Mouse (Mus musculus): Measurements from ENCODE around the gene Aox4.

DNA sequence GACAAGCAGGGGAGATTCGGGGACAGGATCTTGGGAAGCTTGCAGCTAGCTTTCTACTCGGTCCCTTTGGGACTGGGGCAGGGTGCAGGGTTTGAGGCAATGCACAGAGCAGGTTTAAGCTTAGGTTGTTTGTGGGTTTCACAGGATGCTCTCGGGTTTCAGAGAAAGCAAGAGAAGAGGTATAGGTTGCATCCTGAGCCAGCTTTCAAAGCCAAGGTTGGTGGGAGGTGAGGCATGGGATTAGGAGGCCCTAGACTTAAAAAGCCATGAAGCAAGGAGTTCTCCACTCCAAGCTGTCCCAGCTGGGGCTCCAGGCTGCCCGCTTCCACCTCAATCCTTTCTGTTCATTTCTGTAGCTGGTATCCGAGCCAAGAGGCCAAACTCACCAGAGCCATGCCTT lies 67.8 kb downstream of the Aox4 start, which contains the start of gene Aox2:
- TF ChIP-seq CTCF (IDR thresholded peaks at IDR 0.05; ENCODE audit: borderline replicate concordance, extremely low read depth, insufficient read depth, insufficient read length) = no peak
- TF ChIP-seq POLR2A (IDR thresholded peaks at IDR 0.05; ENCODE audit: borderline replicate concordance, extremely low read depth, insufficient read depth, insufficient read length, poor library complexity, severe bottlenecking) = no peak
